8 mouse cellular contexts compared by ENCODE assay signal in the genomic region with DNA sequence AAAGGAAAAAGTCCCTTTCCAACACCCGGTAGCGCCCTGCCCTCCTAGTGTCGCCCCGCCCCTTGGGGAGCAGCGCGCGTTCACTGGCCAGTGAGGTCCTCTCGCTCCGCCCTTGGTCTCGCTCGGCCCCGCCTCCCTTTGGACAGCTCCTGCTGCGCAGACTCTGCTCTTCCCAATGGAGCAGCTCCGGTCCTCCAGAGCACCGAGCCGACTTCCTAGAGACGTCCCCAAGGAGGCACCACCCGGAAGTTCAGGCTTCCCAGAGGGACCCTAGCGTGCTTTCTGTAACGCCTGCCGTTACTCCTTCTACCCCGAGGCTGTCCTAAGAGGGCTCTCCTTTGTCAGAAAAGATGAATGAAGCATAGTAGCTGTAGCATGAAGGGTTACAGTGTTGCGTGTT. TPM values are rescaled to one million over a fixed set of nuclear protein-coding genes. Genes with fewer than 3 reads are reported as not detected.
A peak's percentile ranks its signal among the peaks of the same experiment; 100 is the strongest.
DNase-seq lines count a peak whose midpoint lies in the region; ATAC-seq and TF ChIP-seq lines count a peak whose summit lies in the region.

A gene (plus strand): TSS at position 261 of the 400 bp plus-strand sequence.

- no peak for TF ChIP-seq CTCF in MEL (IDR thresholded peaks at IDR 0.05 in 2 of 3, conservative IDR thresholded peaks at IDR 0.05 in 1 of 3; ENCODE audit: control insufficient read depth in 1 of 3, insufficient read depth in 1 of 3, low read depth in 2 of 3, low read length in 3 of 3, poor library complexity in 1 of 3, severe bottlenecking in 1 of 3)
- TF ChIP-seq CTCF in cerebellum, adult 2 months (IDR thresholded peaks at IDR 0.05; ENCODE audit: borderline replicate concordance, insufficient read depth, low read depth, low read length): no peak

- H3K4me3 ChIP-seq in MEL (ENCODE audit: control insufficient read depth in 1 of 2, insufficient read depth in 1 of 2, low read depth in 2 of 2, low read length in 2 of 2): peak within 1 kb of the TSS; percentile 94 to 95
- H3K4me3 ChIP-seq in cerebellum, adult 2 months (replicated peaks; ENCODE audit: insufficient read depth, low read depth, low read length): peak within 1 kb of the TSS; percentile 93
- peak within 1 kb of the TSS; percentile 89 for H3K4me3 ChIP-seq in lung, embryonic 16.5 days (ENCODE audit: low read length)

- peak in 1 of 2 experiments; percentile 14; a peak in 1 of 4 replicates for TF ChIP-seq EP300 in MEL (IDR thresholded peaks at IDR 0.05; ENCODE audit: low read depth in 1 of 2, low read length in 2 of 2)

- no peaks in the 10 kb centered on the region for H3K27me3 ChIP-seq in MEL (ENCODE audit: control insufficient read depth in 1 of 2, insufficient read depth in 2 of 2, low read length in 2 of 2)
- H3K27me3 ChIP-seq in cerebellum, adult 2 months (ENCODE audit: control insufficient read depth, insufficient read depth, low read length): no peaks in the 10 kb centered on the region
- H3K27me3 ChIP-seq in lung, embryonic 16.5 days (ENCODE audit: control insufficient read depth, insufficient read depth, low read depth, low read length): no peaks in the 10 kb centered on the region

- TF ChIP-seq POLR2A in MEL (IDR thresholded peaks at IDR 0.05; ENCODE audit: control insufficient read depth in 1 of 2, insufficient read depth in 1 of 2, low read depth in 1 of 2, low read length in 2 of 2, poor library complexity in 1 of 2): peak; percentile 42 to 93; a peak in 3 of 4 replicates
- peak; percentile 70; the same call in 1 of the 2 replicates for TF ChIP-seq POLR2A in cerebellum, adult 2 months (IDR thresholded peaks at IDR 0.05; ENCODE audit: borderline replicate concordance, insufficient read depth, low read length)

- H3K27ac ChIP-seq in MEL (ENCODE audit: control insufficient read depth, low read depth, low read length): peak within 1 kb of the TSS; percentile 78
- H3K27ac ChIP-seq in cerebellum, adult 2 months (ENCODE audit: insufficient read depth, low read length): peak within 1 kb of the TSS; percentile 54
- H3K27ac ChIP-seq in lung, embryonic 16.5 days (ENCODE audit: low read length): peak within 1 kb of the TSS; percentile 67

- peaks cover 0 to 19% of the 10 kb centered on the region in 2 experiments; a peak in 2 of 4 replicates for H3K4me1 ChIP-seq in MEL (ENCODE audit: control insufficient read depth in 1 of 2, insufficient read depth in 2 of 2, low read length in 2 of 2)
- H3K4me1 ChIP-seq in cerebellum, adult 2 months (ENCODE audit: control insufficient read depth, insufficient read depth, low read length): peaks cover 4% of the 10 kb centered on the region
- H3K4me1 ChIP-seq in lung, embryonic 16.5 days (replicated peaks; ENCODE audit: control insufficient read depth, insufficient read depth, low read length): peaks cover 9% of the 10 kb centered on the region

- H3K9ac ChIP-seq in MEL (ENCODE audit: control insufficient read depth, low read depth, low read length, poor library complexity, severe bottlenecking): peak within 1 kb of the TSS; percentile 88
- peak within 1 kb of the TSS; percentile 87 for H3K9ac ChIP-seq in lung, embryonic 16.5 days (ENCODE audit: low read length)

- peaks cover 25% of the 10 kb centered on the region for H3K79me2 ChIP-seq in MEL (ENCODE audit: control insufficient read depth, insufficient read depth, low read length, poor library complexity)

- WGBS in cerebellum, adult 2 months: under 1% methylated on average over 23 of the region's 23 CpGs
- under 1% methylated on average over 23 of the region's 23 CpGs for WGBS in lung, embryonic 16.5 days

- no peaks in the 10 kb centered on the region for H3K9me3 ChIP-seq in MEL (replicated peaks; ENCODE audit: insufficient read depth, low read length)
- H3K9me3 ChIP-seq in lung, embryonic 16.5 days (ENCODE audit: control insufficient read depth, low read length): no peaks in the 10 kb centered on the region

- ATAC-seq in hematopoietic stem cell, adult 5-6 weeks (replicated peaks in 1 of 2; ENCODE audit: insufficient read depth in 1 of 2, low FRiP score in 2 of 2, low TSS enrichment in 1 of 2, low read depth in 1 of 2, poor library complexity in 2 of 2, severe bottlenecking in 2 of 2): peak; percentile 97 to 98
- ATAC-seq in lung, embryonic 16.5 days (ENCODE audit: low read depth): peak; percentile 100

- peaks cover 0 to 14% of the 10 kb centered on the region in 2 experiments; a peak in 2 of 4 replicates for H3K36me3 ChIP-seq in MEL (ENCODE audit: control insufficient read depth in 1 of 2, insufficient read depth in 2 of 2, low read length in 2 of 2)
- H3K36me3 ChIP-seq in lung, embryonic 16.5 days (ENCODE audit: control insufficient read depth, insufficient read depth, low read length): no peaks in the 10 kb centered on the region

- TF ChIP-seq RAD21 in MEL (IDR thresholded peaks at IDR 0.05; ENCODE audit: low read depth, low read length): no peak

- H3K4me2 ChIP-seq in lung, embryonic 16.5 days (ENCODE audit: low read depth, low read length): peak within 1 kb of the TSS; percentile 68

- peak; percentile 98 for DNase-seq in MEL (ENCODE audit: low read depth, low spot score)
- DNase-seq in cerebellum, adult 2 months: peak; percentile 95 to 97
- DNase-seq in forelimb bud, embryonic 11.5 days (ENCODE audit: low read depth, low spot score): peak; percentile 97
- DNase-seq in layer of hippocampus, adult 9-10 months (ENCODE audit: low spot score): peak; percentile 85
- peak; percentile 82 for DNase-seq in ovary, postnatal 10 days (ENCODE audit: low spot score)
- DNase-seq in thymus, postnatal 10 days (ENCODE audit: low spot score in 2 of 2): peak; percentile 67 to 73

TF ChIP-seq in MEL, 35 proteins besides CTCF, POLR2A, EP300 and RAD21:
- TF ChIP-seq POLR2AphosphoS5 (IDR thresholded peaks at IDR 0.05; ENCODE audit: borderline replicate concordance, low read depth, low read length) (no peak), SIN3A (IDR thresholded peaks at IDR 0.05; ENCODE audit: low read length) (peak; percentile 97), RCOR1 (IDR thresholded peaks at IDR 0.05; ENCODE audit: low read depth, low read length) (no peak), MYC (IDR thresholded peaks at IDR 0.05; ENCODE audit: low read depth, low read length) (peak; percentile 85), TBP (IDR thresholded peaks at IDR 0.05; ENCODE audit: low read depth, low read length) (peak; percentile 81), NELFE (IDR thresholded peaks at IDR 0.05; ENCODE audit: low read depth, low read length) (peak; percentile 87), ELF1 (IDR thresholded peaks at IDR 0.05; ENCODE audit: low read depth, low read length) (peak; percentile 98), POLR2AphosphoS2 (IDR thresholded peaks at IDR 0.05; ENCODE audit: low read length) (peak; percentile 89), MYB (IDR thresholded peaks at IDR 0.05; ENCODE audit: low read depth, low read length) (peak; percentile 54), GABPA (IDR thresholded peaks at IDR 0.05; ENCODE audit: low read depth, low read length) (peak; percentile 73; the same call in 1 of the 2 replicates), TCF12 (IDR thresholded peaks at IDR 0.05; ENCODE audit: low read depth, low read length) (peak; percentile 62), ZKSCAN1 (IDR thresholded peaks at IDR 0.05; ENCODE audit: low read depth, low read length) (no peak), ZMIZ1 (IDR thresholded peaks at IDR 0.05; ENCODE audit: low read depth, low read length) (0 out of 2 replicates have a peak, but pooled peaks have one; percentile 89), E2F4 (IDR thresholded peaks at IDR 0.05; ENCODE audit: borderline replicate concordance, low read depth, low read length) (no peak), KAT2A (conservative IDR thresholded peaks at IDR 0.05; ENCODE audit: low read depth, low read length) (peak; percentile 63; the same call in 1 of the 2 replicates), MAX (IDR thresholded peaks at IDR 0.05; ENCODE audit: low read length) (peak; percentile 72), JUND (IDR thresholded peaks at IDR 0.05; ENCODE audit: low read depth, low read length) (no peak), MAFK (IDR thresholded peaks at IDR 0.05; ENCODE audit: borderline replicate concordance, low read depth, low read length) (no peak), NRF1 (IDR thresholded peaks at IDR 0.05; ENCODE audit: insufficient read depth, low read depth, low read length, poor library complexity, severe bottlenecking) (peak; percentile 91), MAZ (IDR thresholded peaks at IDR 0.05; ENCODE audit: low read depth, low read length) (0 out of 2 replicates have a peak, but pooled peaks have one; percentile 53), BHLHE40 (IDR thresholded peaks at IDR 0.05; ENCODE audit: borderline replicate concordance, low read depth, low read length) (no peak), ETS1 (IDR thresholded peaks at IDR 0.05; ENCODE audit: low read depth, low read length) (no peak), HCFC1 (IDR thresholded peaks at IDR 0.05; ENCODE audit: low read depth, low read length) (peak; percentile 92), MXI1 (IDR thresholded peaks at IDR 0.05; ENCODE audit: low read depth, low read length) (peak; percentile 94)

RNA-seq across cellular contexts. Expression of the gene that starts here (rescaled TPM):
- 151 and 164 TPM in 2 replicates for total RNA-seq in MEL (2012; rRNA removed)
- 100 to 1,000 TPM in 1 of 2 experiments, not detected in 1; 184 TPM for polyA plus RNA-seq in MEL (2012; ENCODE audit: insufficient read depth in 1 of 2, insufficient read length in 2 of 2, low read depth in 1 of 2, low replicate concordance in 2 of 2, missing spikeins in 1 of 2)
- polyA plus RNA-seq in cerebellum, adult 2 months (2012; rRNA removed): 408 and 473 TPM in 2 replicates
- total RNA-seq in hematopoietic stem cell, adult 5-6 weeks (2017): 56.8 and 146 TPM in 2 replicates
- 286 and 300 TPM in 2 replicates for polyA plus RNA-seq in lung, embryonic 16.5 days (2015; fragmentation: Nextera tagmentation; extraction: Ambion mirVana)

Comparison
In these comparisons a context has a peak if more than half of its experiments do, and no peak if none do; other contexts are left out.
1. Peak in every context shown above with its lines: DNase-seq, ATAC-seq, H3K4me3 ChIP-seq and H3K27ac ChIP-seq.